Mouse (Mus musculus) hindbrain, postnatal 0 days (tissue): ENCODE measurements around the gene Wwtr1. TPM values are rescaled to one million over a fixed set of nuclear protein-coding genes. Genes with fewer than 3 reads are reported as not detected.

Experiments
- ATAC-seq: fragments of 200-750 bp; cut with Nextera tagmentation; 2 replicates; pipeline ENCODE4 v1.8.0; 2017; ENCODE audit warnings: mild to moderate bottlenecking, moderate TSS enrichment, moderate library complexity
- DNase-seq: peaks from one replicate; pipeline ENCODE4 v3.0.0-alpha.2; 2015; ENCODE audit warnings: low spot score
- H3K27ac ChIP-seq: fragments of 300-500 bp; sonication (generic); 2 replicates; pipeline ENCODE4 v1.5.1; 2014; ENCODE audit warnings: mild to moderate bottlenecking
- H3K27me3 ChIP-seq: fragments of 300-500 bp; sonication (generic); 2 replicates; pipeline ENCODE4 v1.6.1; 2014; ENCODE audit warnings: low read length, mixed read lengths; ENCODE audit not compliant: insufficient read depth
- H3K36me3 ChIP-seq: fragments of 300-500 bp; sonication (generic); 2 replicates; pipeline ENCODE4 v1.6.1; 2014; ENCODE audit warnings: low read length, mixed read lengths; ENCODE audit not compliant: insufficient read depth
- H3K4me1 ChIP-seq: fragments of 300-500 bp; sonication (generic); 2 replicates; pipeline ENCODE4 v1.6.1; 2014; ENCODE audit warnings: antibody characterized with exemption, low read length, mixed read lengths; ENCODE audit not compliant: insufficient read depth
- H3K4me2 ChIP-seq: fragments of 300-500 bp; sonication (generic); 2 replicates; pipeline ENCODE4 v1.6.1; 2014; ENCODE audit warnings: low read depth, mild to moderate bottlenecking, low read length, moderate library complexity, mixed read lengths
- H3K4me3 ChIP-seq: fragments of 300-500 bp; sonication (generic); 2 replicates; pipeline ENCODE4 v1.5.1; 2014; ENCODE audit warnings: low read length
- H3K9ac ChIP-seq: fragments of 300-500 bp; sonication (generic); replicated peaks from 2 replicates; pipeline ENCODE4 v1.6.1; 2014; ENCODE audit warnings: mild to moderate bottlenecking, low read length, moderate library complexity, mixed read lengths
- H3K9me3 ChIP-seq: fragments of 300-500 bp; sonication (generic); 2 replicates; pipeline ENCODE4 v1.6.1; 2016; ENCODE audit warnings: low read length, mixed read lengths
- CTCF ChIP-seq: IDR thresholded peaks from 2 replicates; pipeline ENCODE4 v1.5.1; 2016; ENCODE audit warnings: antibody characterized with exemption, control low read depth, low read depth
- WGBS: fragments of 180-500 bp; shearing (Covaris S2); extraction: QIAGEN DNeasy Blood & Tissue Kit; methylation state at CpG from one replicate; pipeline ENCODE4 v1.1.7; 2014; 5-methylcytosine and 5-hydroxymethylcytosine counted together
- polyA plus RNA-seq: library from polyadenylated mRNA; unstranded; fragments of >200 nt; fragmentation: Nextera tagmentation; extraction: Ambion mirVana; gene quantifications from 2 replicates; pipeline ENCODE4 v1.2.1, GENCODE M21; 2015
- total RNA-seq: library from RNA; depleted of rRNA; stranded (reverse); fragments of >200 nt; gene quantifications from 2 replicates; pipeline ENCODE4 v1.2.3, GENCODE M21; 2014

The Wwtr1 gene
- total and polyA plus RNA-seq, 2 experiments from 2014 or later: 11.1 to 33.1 TPM

DNA sequence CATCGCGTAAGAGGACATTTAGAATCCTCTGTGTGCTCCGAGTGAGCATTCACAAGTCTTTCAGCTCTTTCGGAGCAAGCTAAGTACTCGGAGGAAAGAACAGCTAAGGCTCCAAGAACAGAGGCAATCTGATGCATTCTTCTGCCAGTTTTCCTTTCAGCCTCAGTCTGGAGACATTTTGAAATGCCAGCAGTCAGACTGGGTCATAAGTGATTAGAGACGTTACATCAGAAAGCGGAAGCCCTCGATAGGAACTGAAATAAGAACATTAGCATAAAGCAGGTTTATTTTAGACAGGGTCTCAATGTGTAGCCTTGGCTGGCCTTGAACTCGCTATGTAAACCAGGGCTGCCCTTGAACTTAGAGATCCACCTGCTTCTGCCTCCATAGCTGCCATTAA lies 41.8 kb downstream of the Wwtr1 start:
- 65% methylated on average over 9 of the region's 9 CpGs for WGBS
- Histone ChIP-seq H3K27me3 (no peaks in the 10 kb centered on the region), H3K27ac (0 out of 2 replicates have a peak overlapping the region, but pooled peaks have one; percentile 33), H3K36me3 (no peaks in the 10 kb centered on the region), H3K4me3 (no peak overlapping the region), H3K9me3 (no peaks in the 10 kb centered on the region), H3K4me2 (no peak overlapping the region), H3K4me1 (no peaks in the 10 kb centered on the region), H3K9ac (no peak overlapping the region)
- ATAC-seq (no peak), DNase-seq (no peak)
- TF ChIP-seq CTCF: no peak

DNA sequence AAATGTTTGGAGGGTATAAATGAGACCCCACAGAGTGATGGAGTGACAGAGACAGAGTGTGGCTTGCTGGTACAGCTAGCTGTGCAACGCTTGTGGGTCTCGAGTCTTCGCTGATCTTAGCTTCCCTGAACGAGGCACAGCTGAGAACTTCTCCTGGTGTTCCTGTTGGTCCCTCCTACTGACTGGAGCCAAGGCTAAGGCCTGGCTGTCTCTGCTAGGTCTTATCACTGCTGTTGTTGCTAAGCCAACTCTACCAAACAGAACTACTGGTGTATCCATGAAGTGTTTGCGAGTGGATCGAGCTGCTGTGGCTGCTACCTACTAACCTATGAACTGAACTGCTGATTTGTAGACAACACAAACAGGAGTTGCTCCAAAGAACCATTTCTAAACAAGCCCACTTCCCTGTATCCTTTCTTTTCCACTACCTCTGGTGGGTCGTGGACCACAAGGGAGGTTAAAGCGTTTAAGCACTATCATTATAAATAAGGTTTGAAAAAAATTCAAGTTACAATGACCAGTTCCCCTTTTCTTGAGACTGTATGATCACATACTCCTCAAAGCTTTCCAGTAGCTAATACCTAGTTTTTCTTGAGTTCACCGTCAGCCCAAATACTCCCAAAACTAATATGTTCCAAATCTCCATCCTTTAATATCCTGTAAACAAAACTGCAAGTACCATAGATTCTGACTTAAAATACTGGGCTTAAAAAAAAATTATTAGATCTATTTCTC lies 42.6 kb downstream of the Wwtr1 start:
- Histone ChIP-seq H3K27ac (no peak overlapping the region), H3K27me3 (no peaks in the 10 kb centered on the region), H3K36me3 (no peaks in the 10 kb centered on the region), H3K4me3 (no peak overlapping the region), H3K4me1 (no peaks in the 10 kb centered on the region), H3K4me2 (no peak overlapping the region), H3K9me3 (no peaks in the 10 kb centered on the region), H3K9ac (no peak overlapping the region)
- no peak for TF ChIP-seq CTCF
- WGBS: 87% methylated on average over 9 of the region's 9 CpGs
- DNase-seq (no peak), ATAC-seq (no peak)

DNA sequence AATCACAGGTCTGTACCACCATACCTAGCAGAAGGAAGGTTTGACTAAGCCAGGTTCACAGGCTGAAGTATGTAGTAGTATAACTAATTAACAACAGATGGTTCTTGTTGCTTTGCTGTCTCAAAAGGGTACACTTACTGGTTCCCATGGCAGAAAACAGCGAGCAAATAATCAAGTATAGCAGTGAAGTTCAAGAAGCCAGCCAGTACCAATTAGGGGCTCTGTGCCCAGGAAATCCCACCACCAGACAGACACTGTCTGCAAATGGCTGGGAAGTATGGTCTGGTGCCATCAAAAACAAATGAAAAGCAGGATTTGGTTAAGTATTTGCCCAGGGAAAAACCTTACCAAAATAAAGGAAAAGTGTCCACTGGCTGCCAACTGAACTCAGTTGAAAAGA lies 44.9 kb downstream of the Wwtr1 start:
- ATAC-seq (no peak), DNase-seq (no peak)
- Histone ChIP-seq H3K4me2 (no peak overlapping the region), H3K4me3 (no peak overlapping the region), H3K27me3 (no peaks in the 10 kb centered on the region), H3K4me1 (no peaks in the 10 kb centered on the region), H3K36me3 (no peaks in the 10 kb centered on the region), H3K9me3 (no peaks in the 10 kb centered on the region), H3K9ac (no peak overlapping the region), H3K27ac (no peak overlapping the region)
- no peak for TF ChIP-seq CTCF
- WGBS: 43% methylated on average over 1 of the region's 1 CpGs

GRCm38 (mm10) chr3:57530221-57530620 lies 45.5 kb downstream of the Wwtr1 start:
- DNase-seq (no peak), ATAC-seq (no peak)
- Histone ChIP-seq H3K36me3 (no peaks in the 10 kb centered on the region), H3K9ac (no peak overlapping the region), H3K4me1 (no peaks in the 10 kb centered on the region), H3K4me2 (no peak overlapping the region), H3K4me3 (no peak overlapping the region), H3K27ac (no peak overlapping the region), H3K27me3 (no peaks in the 10 kb centered on the region), H3K9me3 (no peaks in the 10 kb centered on the region)
- 94% methylated on average over 4 of the region's 4 CpGs for WGBS
- TF ChIP-seq CTCF: no peak

DNA sequence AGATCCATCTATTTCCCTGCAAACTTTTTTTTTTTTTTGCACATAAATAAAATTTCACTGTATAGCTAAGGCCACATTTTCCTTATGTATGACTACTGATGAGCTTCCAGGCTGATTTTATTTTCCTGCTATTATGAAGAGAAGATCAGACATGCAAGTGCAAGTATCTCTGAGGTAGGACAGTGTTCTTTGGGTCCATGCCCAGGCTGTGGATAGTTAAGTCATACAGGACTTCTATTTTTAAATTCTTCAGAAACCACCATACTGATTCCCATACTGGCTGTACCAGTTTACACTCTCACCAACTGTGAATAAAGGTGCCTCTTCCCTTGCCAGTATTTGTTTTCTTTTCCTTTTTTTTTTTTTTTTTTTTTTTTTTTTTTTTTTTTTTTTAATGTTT lies 48.6 kb downstream of the Wwtr1 start:
- ATAC-seq (no peak), DNase-seq (no peak)
- no peak overlapping the region for H3K4me2 ChIP-seq
- no peaks in the 10 kb centered on the region for H3K4me1 ChIP-seq
- no peak for TF ChIP-seq CTCF
- H3K9me3 ChIP-seq: no peaks in the 10 kb centered on the region
- H3K36me3 ChIP-seq: no peaks in the 10 kb centered on the region
- H3K27me3 ChIP-seq: no peaks in the 10 kb centered on the region
- no peak overlapping the region for H3K4me3 ChIP-seq
- no peak overlapping the region for H3K27ac ChIP-seq
- H3K9ac ChIP-seq: no peak overlapping the region

- DNase-seq: no peak
- ATAC-seq: no peak
- Histone ChIP-seq H3K27me3 (no peaks in the 10 kb centered on the region), H3K4me2 (no peak overlapping the region), H3K9me3 (no peaks in the 10 kb centered on the region), H3K4me3 (no peak overlapping the region), H3K36me3 (no peaks in the 10 kb centered on the region), H3K4me1 (no peaks in the 10 kb centered on the region), H3K27ac (no peak overlapping the region), H3K9ac (no peak overlapping the region)
- TF ChIP-seq CTCF: no peak
- 96% methylated on average over 5 of the region's 5 CpGs for WGBS
These were observed 52.6 kb downstream of the Wwtr1 start for GRCm38 (mm10) chr3:57523093-57523492.

DNA sequence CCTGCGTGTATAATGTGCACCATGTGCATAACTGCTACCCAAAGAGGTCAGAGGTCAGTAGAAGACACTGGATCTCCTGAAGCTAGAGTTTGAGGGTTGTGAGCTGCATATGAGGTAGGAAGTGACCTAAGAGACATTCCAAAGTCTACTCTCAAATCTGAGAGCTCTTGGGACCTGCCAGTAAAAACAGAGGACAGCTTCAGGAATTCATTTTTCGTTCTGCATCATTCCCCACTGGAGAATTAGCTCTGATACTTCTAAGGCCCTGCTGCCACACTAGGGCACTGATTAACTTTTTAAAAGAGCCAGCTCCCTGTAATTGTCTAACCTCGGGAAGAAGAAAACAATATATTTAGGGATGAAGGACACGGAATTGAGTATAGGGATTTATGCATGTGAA lies 53.8 kb downstream of the Wwtr1 start:
- no peak overlapping the region for H3K27ac ChIP-seq
- DNase-seq: no peak
- H3K27me3 ChIP-seq: no peaks in the 10 kb centered on the region
- H3K36me3 ChIP-seq: no peaks in the 10 kb centered on the region
- H3K4me1 ChIP-seq: no peaks in the 10 kb centered on the region
- H3K9ac ChIP-seq: no peak overlapping the region
- no peak for TF ChIP-seq CTCF
- no peak for ATAC-seq
- H3K4me3 ChIP-seq: no peak overlapping the region
- 93% methylated on average over 4 of the region's 4 CpGs for WGBS
- no peaks in the 10 kb centered on the region for H3K9me3 ChIP-seq
- H3K4me2 ChIP-seq: no peak overlapping the region
